In genomic region chr10:116428026-116428780, GRCm38 (mm10) we compare ENCODE assay signal across 20 mouse cellular contexts. TPM values are rescaled to one million over a fixed set of nuclear protein-coding genes. Genes with fewer than 3 reads are reported as not detected.
A peak's percentile ranks its signal among the peaks of the same experiment; 100 is the strongest.
DNase-seq lines count a peak whose midpoint lies in the region; ATAC-seq lines count a peak whose summit lies in the region.
"Had no signal": no experiment of that assay in that cellular context is flagged by ENCODE, and none has a peak within 500 bp of the region (broad histone marks: within the 10 kb centered on the region; RNA-seq: fewer than 3 reads in every experiment).

No protein-coding gene starts in this region.

- H3K4me2 ChIP-seq in kidney, embryonic 15.5 days, result no peak overlapping the region
- H3K4me2 ChIP-seq: hindbrain, embryonic 14.5 days; lung, embryonic 14.5 days; stomach, embryonic 15.5 days had no signal

- no peaks in the 10 kb centered on the region for H3K4me1 ChIP-seq in kidney, embryonic 15.5 days
- H3K4me1 ChIP-seq: megakaryocyte, embryonic 14.5 days; stomach, embryonic 15.5 days had no signal

- H3K27me3 ChIP-seq in kidney, embryonic 15.5 days, result no peaks in the 10 kb centered on the region
- H3K27me3 ChIP-seq: CH12.LX; megakaryocyte, embryonic 14.5 days; Patski; stomach, embryonic 15.5 days had no signal

- no peak for ATAC-seq in kidney, embryonic 15.5 days (replicated peaks; ENCODE audit: low FRiP score)
- no peak for ATAC-seq in erythroid progenitor cell, adult 5-6 weeks (replicated peaks; ENCODE audit: low FRiP score, poor library complexity, severe bottlenecking)
- ATAC-seq: intestine, postnatal 0 days; Patski had no signal

- intact Hi-C loops in left cerebral cortex, postnatal 4 days (cut with DNase I), result no loop called here
- intact Hi-C loops in left cerebral cortex, postnatal 14 days (cut with DNase I), result no loop called here

- no peaks in the 10 kb centered on the region for H3K9me3 ChIP-seq in kidney, embryonic 15.5 days (replicated peaks)
- H3K9me3 ChIP-seq: stomach, embryonic 15.5 days had no signal

- H3K36me3 ChIP-seq in kidney, embryonic 15.5 days, result no peaks in the 10 kb centered on the region
- H3K36me3 ChIP-seq: stomach, embryonic 15.5 days had no signal

- peak; percentile 55 for DNase-seq in left cerebral cortex, adult 11 months (ENCODE audit: low spot score)
- DNase-seq in left cerebral cortex, postnatal 4 days, result no peak
- peak; percentile 37 for DNase-seq in layer of hippocampus, adult 9-10 months (ENCODE audit: low spot score)
- DNase-seq in left cerebral cortex, postnatal 14 days (ENCODE audit: low spot score in 2 of 2), result peak; percentile 81 to 92
- no peak for DNase-seq in heart, adult 18-20 months
- DNase-seq in cerebellum, postnatal 36 days, result no peak
- DNase-seq: adrenal gland, adult 2 months; cerebellum, postnatal 10 days; gastrocnemius, postnatal 36 days; kidney, postnatal 36 days; lung, embryonic 14.5 days; thymus, postnatal 25 days had no signal

- 92% methylated on average over 26 of the region's 26 CpGs for WGBS in kidney, embryonic 15.5 days

- H3K9ac ChIP-seq in kidney, embryonic 15.5 days, result no peak overlapping the region
- H3K9ac ChIP-seq: hindbrain, embryonic 14.5 days; lung, embryonic 14.5 days; stomach, embryonic 15.5 days had no signal

- H3K4me3 ChIP-seq in kidney, embryonic 15.5 days (replicated peaks), result no peak overlapping the region
- H3K4me3 ChIP-seq: stomach, embryonic 15.5 days had no signal

- no peak overlapping the region for H3K27ac ChIP-seq in kidney, embryonic 15.5 days
- H3K27ac ChIP-seq: hindbrain, embryonic 14.5 days; stomach, embryonic 15.5 days had no signal

RNA-seq across cellular contexts. Expression of gene Kcnmb4, which starts 45.5 kb away (rescaled TPM):
- 10 to 100 TPM; 72.9 to 81.9 TPM for total RNA-seq in left cerebral cortex, postnatal 4 days (2021)
- 100 to 1,000 TPM; 112 to 114 TPM for total RNA-seq in left cerebral cortex, postnatal 14 days (2021)
- 4.6 and 5.6 TPM in 2 replicates for polyA plus RNA-seq in kidney, embryonic 15.5 days (2015; fragmentation: Nextera tagmentation; extraction: Ambion mirVana)
- total RNA-seq in heart, adult 18-20 months (2021), result under 1 TPM; 0.32 to 0.64 TPM
- not detected in 2 replicates for total RNA-seq in erythroid progenitor cell, adult 5-6 weeks (2015; ENCODE audit: low replicate concordance)
- 0.90 TPM in 1 of 2 replicates, not detected in the other for total RNA-seq in erythroid progenitor cell, adult 5-6 weeks (2017; ENCODE audit: low replicate concordance)
- total RNA-seq: gastrocnemius, postnatal 36 days had no signal

Comparison
In these comparisons a context has a peak if more than half of its experiments do, and no peak if none do; other contexts are left out.
1. DNase-seq: peak in left cerebral cortex, adult 11 months (single experiment), layer of hippocampus, adult 9-10 months (single experiment) and left cerebral cortex, postnatal 14 days (2 of 2); none in left cerebral cortex, postnatal 4 days (single experiment), heart, adult 18-20 months (0 of 2) and cerebellum, postnatal 36 days (0 of 2).
2. RNA of gene Kcnmb4, which starts 45.5 kb away (total RNA-seq): 112 to 114 TPM in left cerebral cortex, postnatal 14 days and 72.9 to 81.9 TPM in left cerebral cortex, postnatal 4 days; 0.32 to 0.64 TPM in heart, adult 18-20 months and 0.90 TPM in erythroid progenitor cell, adult 5-6 weeks; every median in the first group is over 10 times any median in the second.